Mouse (Mus musculus) CH12.LX (cell line): ENCODE measurements around the gene Surf1.

Experiments
- EP300 ChIP-seq: IDR thresholded peaks from 2 replicates; pipeline ENCODE4 v1.6.1; 2011; ENCODE audit warnings: low read length, improper control_type of control experiment
- POLR2A ChIP-seq: IDR thresholded peaks from 2 replicates; pipeline ENCODE4 v1.6.1; 2011; ENCODE audit warnings: low read depth, mild to moderate bottlenecking, improper control_type of control experiment, low read length
- RCOR1 ChIP-seq: conservative IDR thresholded peaks from 2 replicates; pipeline ENCODE4 v1.6.1; 2012; ENCODE audit warnings: low read depth, mild to moderate bottlenecking, inconsistent platforms, low read length, improper control_type of control experiment
- UBTF ChIP-seq: IDR thresholded peaks from 2 replicates; pipeline ENCODE4 v1.6.1; 2012; ENCODE audit warnings: low read depth, mild to moderate bottlenecking, inconsistent platforms, low read length, improper control_type of control experiment, moderate library complexity

GRCm38 (mm10) chr2:26954735-26955395 is 38.5 kb upstream of the Surf1 start:
- TF ChIP-seq UBTF (no peak), RCOR1 (no peak), EP300 (no peak), POLR2A (no peak)
